Mouse (Mus musculus) megakaryocyte-erythroid progenitor cell, adult 5-6 weeks (primary cell): ENCODE data around the gene Igfbp7. TPM values are rescaled to one million over a fixed set of nuclear protein-coding genes. Genes with fewer than 3 reads are reported as not detected.

Experiments
- ATAC-seq: replicated peaks from 2 replicates; pipeline ENCODE4 v1.8.0; 2016; ENCODE audit warnings: mild to moderate bottlenecking, inconsistent platforms; ENCODE audit not compliant: severe bottlenecking, poor library complexity, low FRiP score, low TSS enrichment
- total RNA-seq, 2 experiments: library from RNA; stranded (forward) in 1 of 2; stranded (reverse) in 1 of 2; fragments of 200-1000, 215-1000 nt in 1 of 2; fragments of >200 nt in 1 of 2; fragmentation: Nextera tagmentation in 1 of 2; gene quantifications; 2 replicates each; pipeline ENCODE4 v1.2.3; 2014 to 2017

The Igfbp7 gene
- total RNA-seq, 2 experiments from 2014 or later = not detected

DNA sequence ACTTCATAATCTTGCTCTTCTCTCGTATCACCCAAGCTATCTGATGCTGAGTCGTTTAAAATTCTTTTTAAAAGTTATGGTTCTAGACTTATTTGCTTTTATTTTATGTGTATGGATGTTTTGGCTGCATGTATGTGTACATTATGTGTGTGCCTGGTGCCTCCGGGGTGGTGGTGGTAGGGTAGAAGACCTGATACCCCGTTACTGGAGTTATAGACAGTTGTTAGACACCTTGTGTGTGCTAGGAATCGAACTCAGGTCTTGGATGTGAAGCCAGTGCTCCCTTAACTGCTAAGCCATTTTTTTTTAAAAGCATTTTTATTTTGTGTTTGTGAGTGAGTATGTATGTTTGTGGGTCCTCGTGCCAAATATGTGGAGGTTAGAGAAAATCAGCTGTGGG, 689 bp upstream of the Igfbp7 start:
- ATAC-seq = no peak

DNA sequence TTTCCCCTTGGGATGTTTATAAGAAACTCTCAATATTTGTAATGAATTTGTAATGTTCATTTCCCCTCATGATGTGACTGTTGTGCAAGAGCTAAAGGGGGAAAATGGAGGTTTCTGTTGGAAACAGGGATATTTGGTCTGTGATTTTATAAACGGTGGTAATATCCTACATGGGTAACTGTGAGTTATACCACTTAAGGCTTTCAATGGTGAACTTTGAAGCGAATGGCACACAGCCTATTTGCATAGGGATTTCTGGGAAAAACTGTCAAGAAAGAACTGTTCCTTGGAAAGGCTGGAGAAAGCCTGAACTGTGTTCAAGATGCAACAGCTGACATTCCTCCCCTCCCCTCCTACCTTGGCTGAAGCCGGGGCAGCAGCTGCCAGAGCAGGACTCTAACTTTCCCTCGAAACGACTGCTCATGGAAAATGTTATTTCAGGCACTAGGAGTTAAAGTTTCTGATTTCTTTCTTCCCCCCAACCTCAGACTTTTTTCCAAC, 1.4 kb downstream of the Igfbp7 start:
- ATAC-seq = no peak

DNA sequence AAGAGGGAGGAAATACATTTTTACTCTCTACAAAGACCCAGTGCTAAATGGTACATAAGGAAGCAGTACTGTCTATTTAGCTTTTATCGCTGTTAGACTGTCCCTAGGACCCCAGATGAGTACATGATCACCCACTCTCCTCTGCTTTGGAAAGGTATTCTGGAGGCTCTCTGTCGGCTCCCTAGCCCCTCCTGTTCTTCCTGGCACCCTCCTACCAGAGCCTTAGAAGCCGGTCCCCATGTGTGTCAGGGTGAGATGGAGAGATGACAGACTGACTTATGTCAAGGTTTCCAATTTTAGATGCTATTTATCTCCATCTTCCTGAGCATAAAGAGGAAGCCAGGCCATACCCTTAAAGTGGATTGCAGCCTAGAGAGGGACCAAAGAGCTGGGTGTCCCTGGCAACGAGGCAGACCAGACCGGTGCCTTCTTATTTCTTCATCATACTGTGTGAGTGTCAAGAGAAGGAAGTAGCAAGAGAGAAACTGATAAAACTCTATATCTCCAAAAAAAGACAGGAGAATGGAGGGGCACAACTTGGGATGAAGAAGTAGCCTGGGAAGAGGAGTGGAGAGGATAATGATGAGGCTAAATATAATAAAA, 2.3 kb downstream of the Igfbp7 start:
- ATAC-seq = no peak

DNA sequence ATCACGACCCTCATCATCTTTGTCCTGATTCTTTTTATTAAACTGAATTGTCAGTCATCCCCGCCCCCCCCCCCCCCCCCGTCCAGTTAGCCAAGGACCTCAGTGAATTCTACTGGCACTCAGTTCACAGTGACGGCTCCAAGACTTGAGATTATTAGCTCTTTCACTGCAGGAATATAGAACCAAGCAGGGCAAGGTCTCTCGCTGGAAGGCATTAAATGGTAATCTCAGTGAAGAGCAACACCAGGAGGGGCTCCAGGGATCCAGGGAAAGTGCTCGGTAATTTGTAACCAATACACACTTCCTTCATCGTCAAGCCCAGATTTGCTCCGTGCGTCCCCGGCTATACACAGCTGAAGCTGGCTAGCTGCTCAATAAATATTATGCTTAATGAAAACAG, 2.9 kb downstream of the Igfbp7 start:
- no peak for ATAC-seq

DNA sequence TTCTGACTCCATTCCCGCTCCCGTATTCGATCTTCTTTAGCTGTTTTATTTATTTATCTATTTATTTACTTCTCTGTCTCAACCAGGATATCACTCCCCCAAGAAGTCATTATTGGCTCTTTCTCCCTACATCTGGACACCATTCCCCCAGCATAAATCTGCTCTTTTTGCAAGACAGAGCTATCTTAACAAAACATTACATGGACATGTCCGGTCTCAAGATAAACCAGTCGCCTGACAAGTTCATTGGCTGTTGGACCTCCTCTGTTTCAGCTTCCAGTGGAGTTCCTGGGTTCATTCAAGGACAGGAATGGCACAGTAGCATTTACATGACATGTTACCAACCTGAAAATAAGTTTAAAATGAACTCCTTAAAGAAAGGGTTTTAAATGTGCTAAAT, 4.9 kb downstream of the Igfbp7 start:
- no peak for ATAC-seq

DNA sequence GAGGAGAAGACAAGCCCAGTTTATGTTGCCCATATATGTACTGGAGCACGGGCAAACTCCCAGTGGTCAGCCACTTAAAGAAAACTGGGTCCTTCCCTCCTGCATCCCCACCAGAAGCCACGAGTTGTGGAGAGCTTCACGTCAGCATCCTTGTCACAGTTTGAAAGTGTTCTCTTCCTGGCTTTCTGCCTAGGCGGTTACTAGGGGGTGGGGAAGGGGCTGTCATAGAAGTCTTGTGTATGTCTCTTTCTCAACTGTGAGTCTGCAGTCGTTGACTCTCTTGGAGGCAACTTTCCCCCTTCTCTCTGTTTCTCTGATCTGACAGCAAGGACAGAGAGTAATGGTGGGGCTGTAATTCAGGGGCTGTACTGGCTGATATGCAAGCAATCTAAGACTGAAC, 5.7 kb downstream of the Igfbp7 start:
- no peak for ATAC-seq

DNA sequence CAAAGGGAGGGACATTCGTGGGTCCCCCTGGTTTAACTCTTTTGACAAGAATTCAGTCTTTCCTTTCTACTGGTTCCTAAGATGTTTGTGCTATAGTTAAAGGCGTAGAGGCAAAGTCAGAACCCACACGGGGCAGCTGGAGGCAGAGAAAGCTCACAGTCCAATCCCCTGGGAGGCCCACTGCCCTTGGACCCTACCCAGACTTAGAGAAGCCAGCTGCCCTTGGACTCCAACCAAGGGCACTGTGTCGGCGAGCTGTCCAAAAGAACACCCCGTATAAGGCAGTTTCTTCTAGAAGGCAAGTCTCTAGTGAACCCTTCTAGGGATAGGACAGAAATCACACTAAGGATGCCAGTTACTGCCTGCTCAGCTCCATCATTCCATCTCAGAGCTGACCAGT, 7.0 kb downstream of the Igfbp7 start:
- no peak for ATAC-seq

DNA sequence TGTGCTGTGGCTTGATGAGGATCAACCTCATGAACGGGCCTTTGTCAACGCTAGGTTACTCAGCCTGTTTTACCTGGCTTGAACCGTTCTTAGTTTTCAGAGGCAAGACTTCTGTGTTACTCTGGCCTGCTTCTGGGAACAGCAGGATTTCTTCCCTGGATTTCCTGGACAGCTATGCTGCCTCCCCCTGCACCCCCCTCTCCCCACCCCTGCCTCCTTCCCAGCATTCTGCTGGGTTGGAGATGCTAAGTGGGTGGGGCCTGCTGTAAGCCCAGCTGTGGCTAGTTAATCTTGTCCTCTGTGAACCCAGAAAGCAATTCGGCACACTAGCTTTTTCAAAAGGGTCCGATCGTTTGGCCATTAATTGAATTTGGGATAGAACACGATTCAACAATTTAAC, 7.7 kb downstream of the Igfbp7 start:
- no peak for ATAC-seq

DNA sequence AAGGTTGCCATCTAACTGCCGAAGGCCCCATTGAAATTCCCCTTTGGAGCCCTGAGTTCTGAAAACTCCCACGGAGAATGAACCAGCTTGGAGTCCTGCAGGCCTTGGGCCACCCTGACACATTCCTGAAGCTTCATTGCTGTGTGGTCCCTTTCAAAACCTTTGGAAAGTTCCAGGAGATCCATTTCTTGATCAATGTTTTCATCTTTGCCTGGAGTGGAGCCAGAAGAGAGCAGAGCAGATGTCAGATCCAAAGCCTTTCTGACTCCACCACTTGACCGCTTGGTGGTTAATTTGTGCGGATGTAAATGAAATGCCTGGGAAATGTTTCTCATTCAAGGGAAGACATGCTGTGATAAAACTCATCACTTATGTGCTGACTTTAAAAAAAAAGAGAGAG, 8.8 kb downstream of the Igfbp7 start:
- no peak for ATAC-seq

DNA sequence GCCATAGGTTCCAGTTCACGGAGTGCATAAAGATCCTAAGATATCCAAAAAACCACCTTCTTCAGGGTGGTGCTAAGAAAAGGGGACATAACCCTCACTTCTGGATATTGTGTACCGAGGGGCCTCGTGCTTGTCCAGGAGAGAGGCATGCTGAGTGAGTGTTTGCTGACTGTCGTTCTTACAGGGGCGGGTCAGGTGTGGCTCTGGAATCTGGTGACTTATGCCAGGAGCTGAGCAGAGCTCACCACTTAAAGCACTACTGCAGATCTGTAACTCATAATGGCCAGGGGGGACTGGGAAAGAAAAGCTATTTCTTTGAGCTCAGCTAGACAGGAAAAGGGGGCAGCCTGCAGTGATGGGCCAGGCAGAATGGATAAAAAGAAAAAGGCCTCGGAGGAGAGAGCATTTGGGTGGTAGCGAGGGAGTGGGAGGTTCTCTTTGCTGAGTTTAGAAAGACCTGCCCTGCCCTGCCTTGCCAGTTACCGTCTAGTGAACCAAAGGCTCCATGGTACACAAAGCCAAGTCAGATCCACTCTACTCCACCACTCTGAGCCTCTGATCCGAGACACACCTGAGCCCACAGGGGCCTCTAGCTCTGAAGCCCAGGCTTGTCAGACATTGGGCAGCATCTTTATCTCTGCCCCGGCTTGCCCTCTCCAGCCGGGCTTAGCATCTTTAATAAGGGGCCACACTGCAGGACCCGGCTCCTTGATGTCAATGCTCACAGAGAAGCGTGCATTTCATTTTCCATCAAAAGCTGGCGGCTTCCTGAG, 9.4 kb downstream of the Igfbp7 start:
- no peak for ATAC-seq

DNA sequence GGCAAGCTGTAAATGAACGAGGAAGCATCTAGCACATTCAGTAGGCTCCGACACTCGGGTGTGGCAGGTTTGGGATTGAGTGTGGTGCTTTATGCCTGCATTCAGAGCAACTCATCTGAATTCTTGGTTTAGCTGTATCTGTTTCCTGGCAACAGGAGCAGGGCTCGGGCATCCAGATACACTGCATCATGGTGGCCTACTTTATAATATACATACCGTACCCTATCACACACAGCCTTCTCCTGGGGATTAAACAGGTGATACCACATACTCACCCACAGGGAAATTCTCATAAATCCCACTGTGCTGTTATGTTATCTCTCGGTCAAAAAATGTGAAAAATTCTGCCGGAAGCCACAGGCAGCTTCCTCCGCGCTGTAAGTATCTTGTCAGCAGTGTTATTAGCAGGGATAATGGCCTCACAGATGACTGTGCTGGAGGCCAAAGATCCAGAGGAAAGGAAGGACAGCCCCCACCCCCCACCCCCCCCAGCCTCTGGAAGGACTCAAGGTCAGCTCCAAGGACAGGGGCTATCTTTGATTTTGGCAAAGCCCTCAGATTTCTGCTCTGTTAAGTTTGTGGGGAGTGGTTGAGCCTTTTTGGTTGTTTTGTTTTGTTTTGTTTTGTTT, 13.7 kb downstream of the Igfbp7 start:
- ATAC-seq = no peak

DNA sequence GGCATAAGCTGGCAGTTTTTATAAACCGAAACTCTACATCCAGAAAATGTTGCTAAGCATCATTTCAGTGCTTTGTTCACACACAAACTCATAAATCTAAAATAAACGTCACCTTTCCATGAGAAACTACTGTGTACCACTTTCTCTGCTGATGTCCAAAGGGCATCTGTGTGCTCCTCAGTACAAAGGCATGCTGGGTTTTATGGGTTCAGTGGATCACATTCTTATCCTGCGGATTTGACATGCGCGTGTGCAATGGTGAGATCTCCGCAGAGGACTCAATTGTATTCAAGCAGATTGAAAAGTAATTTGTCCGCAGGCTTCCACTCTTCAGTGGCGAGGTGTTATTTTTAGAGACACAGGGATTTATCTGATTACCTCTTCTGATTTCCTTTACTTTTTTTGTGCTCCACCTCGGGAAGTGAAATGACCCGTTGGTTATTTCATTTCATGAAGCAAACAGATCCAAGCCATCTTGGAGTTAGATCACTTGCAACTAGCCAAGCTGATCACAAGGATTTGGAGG, 14.7 kb downstream of the Igfbp7 start:
- ATAC-seq = no peak

DNA sequence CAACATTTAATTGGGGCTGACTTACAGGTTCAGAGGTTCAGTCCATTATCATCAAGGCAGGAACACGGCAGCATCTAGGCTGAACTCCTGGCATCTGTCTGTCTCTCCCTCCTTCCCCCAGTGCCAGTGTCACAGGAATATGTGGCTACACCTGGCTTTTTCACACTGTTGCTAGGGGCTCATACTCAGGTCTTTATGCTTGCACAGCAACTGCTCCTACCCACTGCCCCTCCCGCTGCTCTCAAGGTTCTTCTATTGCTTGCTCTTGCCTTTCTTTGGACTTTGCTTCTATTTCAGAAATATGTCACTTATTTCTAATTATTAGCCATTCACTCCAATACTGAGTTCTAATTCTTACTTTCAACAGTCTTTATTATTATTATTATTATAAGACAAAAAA, 17.6 kb downstream of the Igfbp7 start:
- ATAC-seq = no peak

DNA sequence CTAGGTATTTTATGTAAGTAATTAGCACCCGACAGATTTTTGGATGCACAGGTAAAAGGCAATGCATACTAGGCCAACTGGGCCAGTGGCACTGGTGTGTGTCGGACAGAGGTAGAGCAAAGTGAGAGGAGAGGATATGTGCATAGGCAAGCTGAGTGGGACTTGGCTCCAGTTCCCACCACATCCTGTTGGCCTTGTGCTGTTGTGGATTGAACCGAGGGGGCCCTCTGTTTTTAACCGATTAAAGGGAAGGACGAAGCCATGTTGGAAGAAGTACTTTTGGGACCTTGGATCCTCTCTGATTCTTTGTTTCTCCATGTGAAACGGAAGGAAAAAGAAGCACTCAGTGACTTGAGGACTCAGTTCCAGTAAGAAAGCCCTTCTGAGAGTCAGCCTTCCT, 19.5 kb downstream of the Igfbp7 start:
- ATAC-seq = no peak

DNA sequence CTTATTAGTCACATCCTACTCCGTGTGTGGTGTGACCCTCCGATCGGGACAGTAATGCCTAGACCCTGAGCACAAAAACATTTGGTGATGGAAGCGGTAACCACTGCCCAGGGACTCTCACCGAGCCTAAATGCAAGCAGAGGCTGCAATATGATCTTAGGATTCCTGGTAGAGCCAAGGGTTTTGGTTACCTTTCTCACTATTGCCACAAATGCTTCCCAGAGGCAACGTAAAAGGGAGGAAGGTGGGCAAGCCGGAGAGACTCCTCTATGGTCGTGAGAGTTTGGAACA, 20.5 kb downstream of the Igfbp7 start:
- no peak for ATAC-seq

DNA sequence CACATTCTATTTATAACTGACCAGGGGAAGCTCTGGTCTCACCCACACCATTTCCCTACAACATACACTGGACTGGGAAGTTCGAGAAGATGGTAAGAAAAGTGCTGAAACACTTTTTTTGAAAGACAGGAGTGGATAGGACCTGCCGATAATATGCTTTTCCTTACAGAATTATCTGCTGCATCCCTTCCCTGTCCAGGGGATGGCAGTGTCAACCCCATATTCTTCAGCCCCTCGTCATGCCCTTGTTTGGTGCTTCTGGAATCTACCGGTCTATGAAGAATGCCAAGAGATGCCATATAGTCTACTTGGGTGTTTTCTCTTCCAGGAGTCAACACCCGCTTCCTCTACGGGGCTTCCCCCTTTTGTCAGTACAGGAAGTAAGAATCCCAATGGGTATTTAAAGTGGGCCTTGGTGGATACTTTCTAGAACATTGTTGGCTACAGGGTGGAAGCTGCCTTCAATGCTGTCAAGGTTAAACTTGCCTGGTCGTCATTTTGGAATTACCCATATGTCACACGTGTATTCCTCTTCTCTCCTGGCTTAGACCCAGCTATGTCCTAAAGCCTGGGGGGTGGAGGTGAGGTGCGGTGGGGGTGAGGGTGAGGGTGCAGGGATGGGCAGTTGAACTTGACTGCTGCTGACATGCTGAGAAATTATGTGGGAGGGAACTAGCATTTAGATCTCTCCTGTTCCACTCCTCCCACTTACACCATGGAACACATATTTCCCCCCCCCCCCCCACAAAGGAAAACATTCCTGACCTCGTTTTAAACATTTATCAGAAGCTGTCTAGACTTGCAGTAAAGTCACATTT, 21.0 kb downstream of the Igfbp7 start:
- ATAC-seq = no peak

DNA sequence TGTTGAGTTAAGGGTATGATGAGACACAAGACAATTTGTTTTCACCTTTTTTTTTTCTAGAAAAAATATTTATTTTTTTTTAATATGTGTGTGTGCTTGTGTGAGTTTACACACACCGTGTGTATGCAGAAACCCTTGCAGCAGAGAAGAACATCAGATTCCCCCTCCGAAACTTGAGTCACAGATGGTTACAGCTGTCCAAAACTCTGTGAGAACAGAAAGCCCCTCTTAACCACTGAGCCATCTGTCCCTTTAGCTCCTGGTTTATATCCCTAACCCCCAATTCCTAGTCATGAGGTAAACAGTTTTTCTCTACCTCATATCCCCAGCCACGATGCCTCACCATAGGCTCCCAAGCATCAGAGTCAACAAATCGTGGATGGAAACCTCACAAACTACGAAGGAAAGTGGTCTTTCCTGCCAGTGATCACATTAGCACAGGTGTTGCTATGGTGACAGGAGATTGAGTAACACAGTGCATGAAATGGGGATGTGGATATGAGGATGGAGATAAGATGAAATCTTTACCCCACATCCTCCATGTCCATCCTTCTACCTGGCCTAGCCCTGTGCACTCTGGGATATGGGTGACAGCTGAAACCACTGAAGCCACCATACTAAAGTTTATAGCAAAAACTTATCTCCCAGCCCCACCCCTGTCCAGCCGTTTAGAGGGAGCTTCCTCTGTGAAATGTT, 21.8 kb downstream of the Igfbp7 start:
- no peak for ATAC-seq

DNA sequence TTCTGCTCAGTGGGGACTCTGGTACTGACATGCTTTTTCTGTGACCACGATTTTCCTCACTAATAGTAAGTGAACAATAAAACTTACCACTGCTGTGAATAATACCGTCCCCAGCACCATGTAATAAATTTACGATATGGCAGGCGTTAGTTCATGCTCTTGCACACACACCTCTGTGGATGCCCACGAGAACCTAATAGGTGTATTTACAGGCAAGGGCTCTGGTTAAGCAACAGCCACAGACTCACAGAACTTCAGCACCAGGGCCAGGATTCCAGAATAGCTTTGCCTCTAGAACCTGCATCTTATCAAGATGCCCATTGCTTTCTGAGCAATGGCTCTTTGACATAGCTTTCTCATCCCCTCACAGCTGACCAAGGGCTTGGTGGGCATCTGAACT, 22.6 kb downstream of the Igfbp7 start:
- no peak for ATAC-seq

DNA sequence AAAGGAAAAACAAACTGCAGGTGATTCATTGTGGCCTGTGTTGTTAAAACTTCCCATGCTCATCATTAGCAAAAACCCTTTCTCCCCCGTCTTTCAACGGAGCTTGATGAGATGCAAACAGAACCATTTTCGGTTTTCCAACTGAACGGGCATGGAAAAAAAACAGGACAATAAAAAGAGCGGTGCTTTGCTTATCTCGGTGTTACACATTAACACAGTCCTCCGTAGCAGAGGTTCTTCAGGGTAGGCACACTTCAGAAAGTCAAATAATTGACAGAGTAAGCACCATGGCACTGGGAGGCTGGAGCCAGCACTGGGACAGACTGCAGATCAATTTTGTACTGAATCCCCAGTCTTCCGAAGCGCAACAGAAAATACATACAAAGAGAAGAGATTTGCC, 23.1 kb downstream of the Igfbp7 start:
- no peak for ATAC-seq
